Mouse (Mus musculus): ENCODE results near the gene Nedd8.

Nedd8 gene

DNA sequence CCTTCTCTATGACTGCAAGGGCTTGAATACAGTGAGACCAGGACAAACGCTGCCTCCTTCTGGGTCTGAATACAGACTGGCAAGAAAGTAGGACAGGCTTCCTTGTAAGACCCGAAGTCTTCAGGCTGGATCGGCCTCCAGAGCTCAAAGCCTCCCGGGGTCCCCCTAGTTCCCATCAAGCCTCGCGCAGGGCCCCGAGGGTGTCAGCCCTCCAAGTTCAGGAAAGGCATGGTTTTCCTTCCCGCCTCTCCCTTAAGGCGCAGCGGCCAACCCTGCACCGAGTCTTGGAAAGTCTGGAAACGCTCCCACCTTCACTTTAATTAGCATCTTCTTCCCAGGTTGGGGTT lies 465 bp downstream of the Nedd8 start:
- CTCF ChIA-PET: no interaction called here

DNA sequence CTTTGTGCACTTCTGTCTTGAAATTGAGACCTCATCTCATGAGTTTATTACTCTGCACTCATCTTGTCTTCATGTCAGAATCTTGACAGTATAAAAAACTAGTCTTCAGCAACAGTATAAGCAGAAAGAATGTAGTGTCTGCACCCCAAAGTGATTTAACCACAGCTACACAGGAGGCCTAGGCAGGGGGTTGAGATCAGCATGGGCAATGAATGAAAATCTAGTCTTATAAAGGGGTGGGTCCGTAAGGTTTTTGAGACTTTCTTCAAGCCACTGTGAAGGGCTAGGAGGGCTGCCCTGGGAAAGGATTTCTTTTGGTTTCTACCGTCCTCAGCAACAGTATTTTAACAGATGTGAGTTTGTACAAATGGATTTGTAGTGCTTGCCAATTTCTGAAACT lies 11.3 kb downstream of the Nedd8 start:
- CTCF ChIA-PET: interaction anchor here (0.9 to 1.0 kb wide), 3 partner anchors 12 to 54 kb away, joined by 3 read pairs; partner anchors contain the start of genes Gmpr2, Nedd8 and Tm9sf1

DNA sequence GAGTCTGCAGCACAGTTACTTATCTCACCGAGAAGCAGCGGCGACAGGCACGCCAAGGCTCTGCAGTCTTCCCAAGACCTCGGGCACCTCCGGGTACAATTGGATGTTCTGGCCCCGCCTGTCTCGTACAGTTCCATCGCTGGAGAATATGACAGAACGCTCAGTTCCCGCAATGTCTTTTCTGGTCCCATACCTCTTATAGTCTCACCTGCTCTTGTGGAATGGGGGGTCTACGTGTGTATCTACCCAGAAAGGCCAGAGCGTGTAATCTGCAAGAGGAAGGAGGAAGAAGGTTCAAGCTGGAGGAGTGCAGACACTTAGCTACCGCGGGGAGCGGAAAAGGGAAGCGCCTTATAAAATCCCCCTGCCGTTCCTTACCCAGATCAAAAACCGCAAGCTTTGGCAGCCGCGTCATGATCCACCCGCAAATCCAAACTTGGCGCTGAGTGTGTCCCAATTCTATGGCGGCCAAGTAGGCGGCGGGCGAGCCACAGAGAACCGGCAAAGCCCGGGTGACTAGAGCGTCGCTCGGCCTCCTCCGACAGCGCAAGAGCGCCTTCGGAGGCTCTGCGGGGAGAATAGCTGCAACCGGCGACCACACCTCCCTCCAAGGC lies 11.9 kb downstream of the Nedd8 start, which contains the start of gene Mdp1:
Gene Mdp1, minus strand, starts transcription at position 549 of the 614 bp plus-strand sequence.
- CTCF ChIA-PET: interaction anchor here (0.9 to 1.0 kb wide), 3 partner anchors 12 to 54 kb away, joined by 3 read pairs; partner anchors contain the start of genes Gmpr2, Nedd8 and Tm9sf1

DNA sequence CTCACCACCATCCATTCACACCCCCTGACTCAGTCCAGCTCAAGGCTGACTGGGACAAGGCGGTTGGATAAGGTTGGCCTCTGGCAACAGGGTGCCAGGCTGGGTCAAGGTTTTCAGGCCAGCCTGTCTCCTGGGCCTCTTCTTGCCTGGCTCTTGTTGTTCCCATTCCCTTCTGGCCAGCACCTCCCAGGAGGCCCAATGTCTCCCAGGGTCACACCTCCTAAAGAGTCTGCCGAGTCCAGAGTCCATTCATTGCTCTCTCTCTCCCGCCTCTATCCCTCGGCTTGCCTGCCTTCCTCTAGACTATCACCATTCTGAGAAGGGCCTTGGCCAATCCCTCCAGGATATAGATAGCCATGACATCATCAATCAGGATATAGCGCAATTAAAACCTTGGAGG lies 13.9 kb downstream of the Nedd8 start:
- CTCF ChIA-PET: interaction anchor here (0.6 kb wide), 1 partner anchor 15 kb away, joined by 3 read pairs; no protein-coding TSS in a partner anchor

DNA sequence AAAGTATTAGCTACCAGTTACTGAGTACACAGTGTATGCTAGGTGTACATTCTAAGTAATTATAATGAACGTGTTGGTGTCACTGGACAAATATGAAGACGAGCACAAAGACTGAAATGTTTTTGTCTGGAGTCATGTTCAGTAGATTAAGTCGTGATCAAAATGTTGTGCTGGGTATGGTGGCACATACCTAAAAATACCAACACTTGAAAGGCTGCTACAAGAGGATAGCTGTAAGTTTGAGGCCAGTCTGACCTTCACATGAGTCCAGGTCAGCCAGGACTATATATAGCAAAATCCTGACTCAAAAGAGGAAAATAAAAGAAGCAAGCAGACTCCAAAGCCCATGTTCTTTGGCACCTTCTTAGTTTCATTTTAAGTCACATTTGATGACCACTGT lies 15.0 kb downstream of the Nedd8 start:
- CTCF ChIA-PET: no interaction called here

DNA sequence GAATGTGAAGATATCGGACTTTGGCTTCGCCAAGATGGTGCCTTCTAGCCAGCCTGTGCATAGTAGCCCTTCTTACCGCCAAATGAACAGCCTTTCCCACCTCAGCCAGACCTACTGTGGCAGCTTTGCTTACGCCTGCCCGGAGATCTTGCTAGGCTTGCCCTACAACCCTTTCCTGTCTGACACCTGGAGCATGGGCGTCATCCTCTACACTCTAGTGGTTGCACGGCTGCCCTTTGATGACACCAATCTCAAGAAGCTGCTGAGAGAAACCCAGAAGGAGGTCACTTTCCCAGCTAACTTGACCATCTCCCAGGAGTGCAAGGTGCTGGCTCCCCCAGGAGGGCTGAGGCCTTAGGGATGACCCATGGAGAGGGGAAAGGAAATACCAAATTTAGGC lies 20.4 kb downstream of the Nedd8 start:
- CTCF ChIA-PET: no interaction called here

DNA sequence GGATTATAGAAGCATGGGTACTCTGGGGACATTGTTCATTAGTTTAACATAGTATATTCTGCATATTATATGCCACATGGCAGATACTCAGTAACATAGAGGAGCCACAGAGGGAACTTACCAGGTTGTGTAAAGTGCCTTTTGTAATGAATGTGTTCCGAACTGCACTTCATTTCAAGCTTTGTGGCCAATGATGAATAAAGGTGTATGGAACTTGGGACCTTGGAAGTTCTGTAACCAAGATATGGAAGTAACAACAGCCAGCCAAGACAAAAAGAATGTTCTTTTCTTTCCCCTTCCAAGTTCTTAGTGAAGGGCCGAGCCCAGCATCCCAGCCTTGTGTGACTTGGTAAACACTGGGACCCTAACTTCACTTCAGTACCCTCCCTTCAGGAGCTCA lies 22.0 kb downstream of the Nedd8 start, which contains the start of gene Tssk4:
Gene Tssk4, plus strand, starts transcription at position 301 of the 400 bp plus-strand sequence.
- CTCF ChIA-PET: no interaction called here

DNA sequence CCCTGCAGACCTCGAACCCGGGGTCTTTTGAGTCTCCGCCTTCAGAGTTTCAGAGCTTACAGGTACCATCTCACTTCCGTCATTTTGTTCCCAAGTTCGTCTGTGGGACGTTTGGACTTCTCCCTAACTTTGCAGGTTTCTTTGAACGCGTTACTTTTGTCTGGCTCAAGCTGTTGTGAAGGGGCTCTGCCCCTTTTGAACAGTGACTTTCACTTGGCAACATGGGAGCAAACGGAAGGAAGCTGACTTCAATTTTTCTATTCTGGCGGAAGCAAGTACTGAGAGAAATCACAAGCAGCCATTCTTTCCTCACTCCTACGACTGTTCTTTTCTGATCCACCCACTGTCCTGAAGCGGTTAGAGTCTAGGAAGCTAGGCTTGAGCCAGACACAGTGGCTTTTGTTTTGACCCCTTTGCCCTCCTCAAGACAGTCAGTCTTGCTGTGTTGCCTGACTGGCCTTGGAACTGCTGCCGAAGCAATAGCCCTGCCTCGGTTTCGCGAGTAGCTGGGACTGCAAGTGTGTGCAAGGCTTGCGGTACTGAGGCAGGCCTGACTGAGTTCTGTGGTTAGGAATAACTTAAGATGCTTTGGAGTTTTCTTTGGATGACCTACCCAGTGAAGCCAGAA lies 27.5 kb downstream of the Nedd8 start:
- CTCF ChIA-PET: interaction anchor here (0.6 to 1.1 kb wide), 3 partner anchors 26 to 1406 kb away, joined by 4 to 6 read pairs (median 5); no protein-coding TSS in a partner anchor

DNA sequence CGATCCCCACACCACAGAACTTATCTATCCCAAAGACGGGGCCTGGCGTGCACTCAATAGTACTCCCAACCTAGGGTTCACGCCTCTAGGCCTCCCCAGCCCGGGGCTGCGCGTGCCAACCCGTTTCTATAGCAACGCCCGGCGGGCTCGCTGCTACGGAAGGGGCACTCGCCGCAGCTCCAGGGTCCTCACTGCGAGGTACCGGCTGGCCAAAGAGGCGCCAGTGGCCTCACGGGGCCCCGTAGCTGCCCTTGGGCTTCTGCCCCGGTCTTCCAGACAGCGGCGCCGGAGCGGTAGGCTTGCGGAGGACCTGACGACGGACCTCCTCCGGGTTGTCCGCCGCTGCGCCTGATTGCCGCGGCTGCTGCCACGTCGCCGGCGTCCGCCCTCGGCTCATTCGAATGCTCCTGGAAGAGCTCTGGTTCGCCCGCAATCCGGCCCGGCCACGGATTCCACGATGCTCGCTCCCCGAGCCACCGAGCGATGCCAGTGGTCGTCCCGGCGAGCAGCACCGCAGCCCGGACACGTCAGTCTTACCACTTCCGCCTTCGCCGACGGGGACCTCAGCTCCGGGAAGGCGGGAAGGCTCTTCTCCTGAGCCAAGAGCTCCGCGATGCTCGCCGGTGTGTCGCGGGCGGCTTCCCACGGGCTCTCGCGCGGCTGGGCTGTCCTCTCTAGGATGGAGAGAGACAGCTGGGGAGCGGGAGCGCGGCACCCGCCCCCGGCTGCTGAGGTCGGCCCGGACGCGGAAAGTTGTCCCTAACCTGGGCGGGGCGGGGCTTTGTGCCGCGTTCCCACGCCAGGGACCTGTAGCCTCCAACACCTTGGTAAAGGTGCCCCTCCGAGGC lies 28.6 kb downstream of the Nedd8 start, which contains the start of gene Tm9sf1:
Gene Tm9sf1, minus strand, starts transcription at position 747 of the 848 bp plus-strand sequence.
- CTCF ChIA-PET: interaction anchor here (0.7 to 0.9 kb wide), 2 partner anchors 15 to 17 kb away, joined by 3 read pairs; partner anchors contain the start of gene Mdp1

DNA sequence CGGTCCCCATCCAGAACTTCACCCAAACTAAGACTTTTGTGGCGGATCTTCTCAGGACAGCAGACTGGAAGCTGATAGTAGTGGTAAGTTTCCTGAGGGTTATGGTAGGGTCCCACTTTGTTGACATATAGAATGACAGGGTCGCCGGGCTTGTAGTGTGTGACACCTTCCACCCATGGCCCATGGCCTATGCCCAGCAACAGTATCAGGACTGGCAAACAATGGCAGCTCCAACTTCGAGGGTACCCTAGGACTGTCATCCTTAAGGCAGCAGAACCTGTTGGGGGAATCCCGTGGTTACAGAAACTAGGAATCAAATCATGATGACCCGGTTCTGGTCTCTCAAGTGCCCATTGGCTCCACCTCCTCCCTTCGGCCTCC lies 29.3 kb downstream of the Nedd8 start:
- CTCF ChIA-PET: interaction anchor here (0.9 kb wide), 1 partner anchor 16 kb away, joined by 3 read pairs; no protein-coding TSS in a partner anchor

DNA sequence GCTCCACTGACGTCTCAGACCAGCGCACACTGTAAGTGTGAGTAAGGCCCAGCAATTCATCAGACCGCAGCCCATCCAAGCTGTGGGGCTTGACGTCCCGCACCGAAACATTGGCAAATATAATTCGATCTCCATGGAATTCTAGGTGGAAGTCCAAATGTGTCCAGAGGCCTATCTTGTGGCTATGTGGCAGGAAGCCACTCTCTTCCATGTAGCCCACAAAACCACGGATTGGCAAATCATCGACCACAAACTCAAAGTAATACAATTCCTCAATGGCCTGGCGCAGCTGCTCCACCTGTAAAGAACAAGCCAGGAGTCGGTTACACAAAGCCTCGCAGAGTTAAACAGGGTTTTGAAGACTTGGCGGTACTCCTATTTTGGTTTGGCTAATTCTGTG lies 30.6 kb downstream of the Nedd8 start:
- CTCF ChIA-PET: no interaction called here

DNA sequence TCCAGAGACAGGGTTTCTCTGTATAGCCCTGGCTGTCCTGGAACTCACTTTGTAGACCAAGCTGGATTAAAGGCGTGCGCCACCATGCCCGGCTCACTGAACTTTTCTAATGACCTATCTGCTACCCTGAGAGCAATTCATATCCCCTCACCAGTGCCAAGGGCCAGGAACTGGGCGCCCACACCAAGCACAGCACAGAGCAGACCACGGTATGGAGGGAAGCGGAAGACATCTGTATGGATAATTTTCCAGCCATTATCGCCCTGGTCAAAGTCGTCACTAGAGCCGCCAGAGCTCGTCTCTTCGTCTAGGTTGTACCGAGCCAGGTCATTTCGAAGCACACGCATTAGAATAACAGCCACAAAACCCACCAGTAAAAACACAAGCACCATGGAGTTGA lies 31.1 kb downstream of the Nedd8 start:
- CTCF ChIA-PET: no interaction called here

DNA sequence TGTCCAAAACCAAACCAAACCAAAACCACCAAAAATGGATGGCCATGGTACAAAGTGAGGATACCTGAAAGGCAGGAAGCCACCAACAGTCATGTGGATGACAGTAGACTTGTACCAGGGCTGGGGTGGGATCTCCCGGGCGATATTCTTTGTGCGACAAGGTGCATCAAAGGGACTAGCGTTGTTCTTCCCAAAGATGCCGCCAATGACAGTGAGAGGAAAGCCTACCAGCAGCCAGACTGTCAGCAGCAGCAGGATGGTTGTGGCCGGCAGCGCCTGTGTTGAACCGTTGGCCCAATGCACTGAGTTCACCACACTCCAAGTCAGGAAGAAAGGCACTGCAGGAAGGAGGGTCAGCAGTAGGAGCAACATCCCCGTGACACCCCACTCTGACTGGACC lies 34.1 kb downstream of the Nedd8 start, which contains the start of gene Gm49378:
Gene Gm49378, minus strand, starts transcription at position 101 of the 400 bp plus-strand sequence.
- CTCF ChIA-PET: no interaction called here

DNA sequence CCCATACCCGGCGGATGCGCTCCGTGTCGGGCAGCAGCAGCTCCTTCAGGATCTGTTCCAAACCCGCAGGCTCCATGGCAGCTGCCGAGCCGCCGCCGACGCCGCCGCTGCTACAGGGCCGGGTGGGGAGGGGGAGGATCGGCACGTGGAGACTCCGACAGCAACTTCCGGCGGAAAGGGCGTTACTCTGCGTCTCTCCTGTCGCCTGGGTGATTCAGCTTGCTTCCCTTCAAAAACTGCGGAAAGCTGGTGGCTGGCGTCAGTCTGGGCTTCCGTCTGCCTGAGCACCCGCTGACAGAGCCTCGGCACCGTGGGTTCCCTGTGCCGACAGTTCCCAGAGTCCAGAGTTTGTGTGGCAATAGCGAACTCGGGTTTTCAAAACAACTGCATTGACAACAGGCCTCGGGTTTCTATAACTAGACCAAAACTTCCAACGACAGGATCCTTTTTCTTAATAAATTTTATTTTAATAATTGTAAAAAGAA lies 36.4 kb downstream of the Nedd8 start, which contains the start of gene Ipo4:
Gene Ipo4, minus strand, starts transcription at position 435 of the 485 bp plus-strand sequence.
- CTCF ChIA-PET: interaction anchor here (0.6 kb wide), 1 partner anchor 1402 kb away, joined by 3 read pairs; no protein-coding TSS in a partner anchor

DNA sequence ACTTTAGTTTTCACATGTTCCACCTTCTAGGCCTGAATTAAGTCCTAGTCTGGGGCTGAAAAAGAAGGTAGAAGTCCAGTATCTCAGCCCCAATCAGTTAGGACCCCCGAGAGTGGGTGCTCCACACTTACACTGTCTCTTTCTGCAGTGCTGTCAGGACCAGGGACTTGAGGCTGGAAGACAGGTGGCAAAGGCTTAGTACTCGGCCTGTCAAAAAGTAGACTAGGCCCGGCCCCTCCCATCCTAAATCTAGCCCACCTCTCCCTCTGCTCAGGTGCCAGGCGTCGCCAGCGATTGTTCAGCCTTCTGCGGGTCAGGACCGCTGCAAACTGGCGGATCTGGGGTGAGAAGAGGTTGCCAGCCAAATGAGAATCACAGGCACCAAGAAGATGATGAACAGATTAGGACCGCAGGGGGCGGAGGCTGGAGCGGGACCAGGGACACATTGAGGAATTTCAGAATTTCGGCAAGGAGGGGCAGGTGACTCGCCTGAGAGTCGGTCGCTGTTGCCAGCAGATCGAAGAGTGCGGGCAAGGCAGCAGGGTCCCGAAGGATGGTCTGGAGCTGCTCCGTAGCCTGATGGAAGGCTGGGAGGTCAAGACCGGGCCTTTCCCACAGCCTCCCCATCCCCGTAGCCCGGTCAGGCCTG lies 36.9 kb downstream of the Nedd8 start:
- CTCF ChIA-PET: interaction anchor here (0.7 kb wide), 1 partner anchor 110 kb away, joined by 3 read pairs; no protein-coding TSS in a partner anchor

DNA sequence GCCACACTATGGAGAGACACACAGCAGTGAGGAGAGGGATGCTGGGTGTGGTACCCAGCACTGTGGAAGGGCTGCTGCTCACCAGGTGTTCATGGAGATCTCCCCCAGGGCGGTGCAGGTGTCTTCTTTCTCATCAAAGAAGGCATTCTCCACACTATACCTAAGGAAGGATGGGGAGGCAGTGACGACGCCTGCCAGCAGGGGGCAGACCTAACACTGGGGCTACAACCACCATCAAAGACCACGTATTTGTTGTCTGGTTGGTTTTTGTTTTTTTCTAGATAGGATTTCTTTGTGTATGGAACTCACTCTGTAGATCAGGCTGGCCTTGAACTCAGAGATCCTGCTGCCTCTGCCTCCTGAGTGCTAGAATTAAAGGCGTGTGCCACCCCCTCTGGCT lies 42.6 kb downstream of the Nedd8 start:
- CTCF ChIA-PET: interaction anchor here (0.6 kb wide), 1 partner anchor 113 kb away, joined by 3 read pairs; no protein-coding TSS in a partner anchor

DNA sequence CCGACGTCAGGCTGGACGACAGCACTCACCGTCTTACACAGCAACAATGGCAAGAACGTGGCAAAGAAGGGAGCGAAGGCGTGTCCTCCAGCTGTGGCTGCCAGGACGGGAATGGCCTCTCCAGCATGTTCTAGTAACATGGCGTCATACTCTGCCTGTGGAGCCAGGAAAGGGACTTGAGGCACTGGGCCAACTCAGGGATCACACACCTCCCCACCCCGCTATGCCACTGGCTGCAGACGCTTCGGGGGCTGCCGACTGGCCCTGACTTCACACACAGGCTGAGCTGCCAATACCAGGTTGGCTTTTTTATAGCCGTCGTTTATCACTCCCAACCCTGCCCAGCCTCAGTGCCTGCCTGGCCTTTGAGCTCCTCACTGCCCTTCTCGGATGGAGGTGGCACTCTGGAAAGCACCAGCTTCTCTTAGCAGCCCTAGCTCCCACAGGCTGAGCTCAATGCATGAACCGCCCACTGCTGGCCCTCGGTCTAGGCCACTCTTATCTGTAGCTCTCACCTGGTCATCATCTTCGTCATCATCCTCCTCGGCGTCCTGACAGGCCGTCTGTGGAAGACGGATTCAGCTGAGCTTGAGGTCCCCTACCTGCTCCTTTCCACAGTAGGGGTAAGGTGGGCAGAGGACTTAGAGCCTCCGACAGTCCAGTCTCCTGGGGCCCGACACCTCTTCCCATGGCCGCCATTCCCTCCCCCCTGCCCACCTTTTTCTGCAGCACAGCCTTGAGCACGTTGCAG lies 43.7 kb downstream of the Nedd8 start:
- CTCF ChIA-PET: no interaction called here

DNA sequence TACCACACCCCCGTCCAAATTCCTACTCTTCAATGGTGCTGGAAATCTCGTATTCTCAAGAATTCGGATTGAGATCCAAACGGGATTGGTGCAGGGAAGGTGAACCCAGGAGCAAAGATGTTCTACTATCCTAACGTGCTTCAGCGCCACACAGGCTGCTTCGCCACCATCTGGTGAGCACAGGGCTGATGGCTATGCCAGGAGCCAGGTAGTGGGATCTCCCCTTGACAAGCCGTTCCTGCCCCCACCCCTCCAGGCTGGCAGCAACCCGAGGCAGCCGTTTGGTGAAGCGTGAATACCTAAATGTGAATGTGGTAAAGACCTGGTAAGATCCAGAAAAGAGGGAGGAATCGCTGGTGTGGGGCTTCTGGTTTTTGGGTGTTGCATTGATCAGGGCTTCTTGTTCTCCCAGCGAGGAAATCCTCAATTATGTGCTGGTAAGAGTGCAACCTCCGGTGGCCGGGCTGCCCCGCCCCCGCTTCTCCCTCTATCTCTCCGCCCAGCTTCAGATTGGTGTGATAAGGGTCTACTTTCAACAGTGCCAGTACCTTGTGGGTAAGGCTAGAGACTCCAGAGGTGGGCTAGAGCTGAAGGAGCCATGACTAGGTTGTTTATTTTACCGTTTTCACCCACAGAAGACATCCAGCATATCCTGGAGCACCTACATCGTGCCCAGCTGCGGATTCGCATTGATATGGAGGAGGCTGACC lies 53.3 kb downstream of the Nedd8 start:
- CTCF ChIA-PET: interaction anchor here (0.5 kb wide), 1 partner anchor 26 kb away, joined by 5 read pairs; no protein-coding TSS in a partner anchor

DNA sequence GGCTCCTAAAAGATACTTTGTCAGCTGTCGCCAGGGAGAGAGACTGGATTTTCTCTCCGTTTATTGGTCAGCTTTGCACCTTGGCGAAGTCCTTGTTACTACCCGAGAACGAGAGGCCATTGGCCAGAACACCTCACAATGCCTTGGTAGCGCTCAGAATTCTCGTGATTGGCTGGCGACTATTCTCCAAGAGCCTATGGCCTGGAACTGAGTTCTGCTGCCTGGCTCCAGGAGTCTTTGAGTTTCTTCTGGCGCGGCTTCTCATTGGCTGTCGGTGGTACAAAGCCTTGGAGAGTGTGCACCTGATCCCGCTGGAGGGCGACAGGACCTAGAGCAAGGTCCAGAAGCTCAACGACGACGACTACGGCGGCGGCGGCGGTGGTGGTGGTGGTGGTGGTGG lies 54.1 kb downstream of the Nedd8 start, which contains the start of gene Rec8:
Gene Rec8, plus strand, starts transcription at position 216 of the 400 bp plus-strand sequence.
- CTCF ChIA-PET: interaction anchor here (0.6 to 0.8 kb wide), 2 partner anchors 163 to 1064 kb away, joined by 3 to 12 read pairs; no protein-coding TSS in a partner anchor

All from spleen, embryonic (tissue).